Mouse (Mus musculus): Measurements from ENCODE around the gene Oxct2a.

DNA sequence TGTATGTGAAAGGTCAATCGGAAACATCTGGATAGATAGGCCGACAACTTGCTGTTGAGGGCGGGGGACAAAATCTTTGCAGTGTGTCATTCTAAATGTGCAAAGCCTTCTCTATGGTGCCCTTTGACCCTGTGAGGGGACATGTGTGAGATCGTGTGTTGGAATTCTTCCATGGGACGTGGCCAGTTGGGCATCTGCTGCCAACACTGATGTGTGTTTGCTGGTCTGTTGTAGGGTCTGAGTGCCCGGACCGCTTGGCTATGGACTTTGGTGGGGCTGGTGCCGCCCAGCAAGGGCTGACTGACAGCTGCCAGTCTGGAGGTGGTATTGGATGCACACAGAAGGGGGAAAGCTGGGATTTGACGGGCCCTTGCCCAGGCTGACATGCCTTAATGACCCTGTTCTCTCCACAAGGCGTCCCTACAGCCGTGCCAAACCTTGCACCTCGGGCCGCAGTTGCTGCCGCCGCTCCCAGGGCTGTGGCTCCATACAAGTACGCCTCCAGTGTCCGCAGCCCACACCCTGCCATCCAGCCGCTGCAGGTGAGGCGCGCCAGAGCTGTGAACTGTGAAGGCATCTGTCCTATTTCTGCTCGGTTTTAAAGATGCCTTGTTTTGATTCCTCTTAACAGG is 27.8 kb downstream of the Oxct2a start:
- TF ChIP-seq CTCF (IDR thresholded peaks at IDR 0.05; ENCODE audit: insufficient read depth, low read depth, low read length): no peak
- TF ChIP-seq POLR2A (IDR thresholded peaks at IDR 0.05; ENCODE audit: insufficient read depth, low read depth, low read length): no peak

All from olfactory bulb, adult 2 months (tissue).